Mouse (Mus musculus): ENCODE data around the gene Gars.

- no peak for TF ChIP-seq REST (IDR thresholded peaks at IDR 0.05; ENCODE audit: insufficient read depth, insufficient read length)
- TF ChIP-seq POLR2AphosphoS2 (IDR thresholded peaks at IDR 0.05; ENCODE audit: insufficient read length, low read depth) = no peak
- no peak for TF ChIP-seq MYOG (IDR thresholded peaks at IDR 0.05; ENCODE audit: control insufficient read depth in 1 of 3, insufficient read depth in 1 of 3, insufficient read length in 2 of 3, low read depth in 2 of 3)
- no peak for TF ChIP-seq POLR2A (IDR thresholded peaks at IDR 0.05; ENCODE audit: insufficient read length, low read depth)
- TF ChIP-seq MYOD1 (IDR thresholded peaks at IDR 0.05; ENCODE audit: control insufficient read depth in 1 of 3, insufficient read length in 2 of 3, low read depth in 2 of 3) = no peak
Observed at GRCm38 (mm10) chr6:55091396-55091795, 53.6 kb downstream of the Gars start.
